Mouse (Mus musculus): ENCODE results near the gene Mpped2.

- no peak for TF ChIP-seq CTCF (IDR thresholded peaks at IDR 0.05; ENCODE audit: insufficient read depth, low read depth, low read length)
- TF ChIP-seq POLR2A (IDR thresholded peaks at IDR 0.05; ENCODE audit: insufficient read depth, low read depth, low read length): no peak
Observed at GRCm38 (mm10) chr2:106855184-106855583, 162.1 kb downstream of the Mpped2 start.
